In the genomic region with DNA sequence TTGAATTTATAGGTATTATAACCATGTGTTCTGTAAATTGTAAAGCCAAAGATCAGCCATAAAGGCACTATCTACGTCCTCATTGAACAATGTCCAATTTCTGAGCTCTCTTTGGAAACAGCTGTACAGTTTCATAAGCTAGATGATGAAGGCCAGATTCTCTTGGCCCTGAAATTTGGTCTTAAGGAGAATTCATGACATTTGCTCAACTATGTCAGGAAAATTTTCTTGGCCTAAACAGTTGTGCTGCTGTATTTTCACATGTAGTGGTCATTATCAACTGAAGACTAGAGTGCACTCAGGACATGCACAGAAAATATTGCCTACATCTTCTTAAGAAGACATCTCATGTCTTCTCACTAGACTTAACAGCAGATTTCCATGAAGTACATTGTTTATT, we compare ENCODE assay signal across 15 mouse cellular contexts.
"Had no signal": no experiment of that assay in that cellular context is flagged by ENCODE, and none has a peak within 500 bp of the region (broad histone marks: within the 10 kb centered on the region; RNA-seq: fewer than 3 reads in every experiment).

No protein-coding gene starts in this region.

- DNase-seq: kidney, adult 18-20 months; kidney, postnatal 10 days; kidney, postnatal 4 days; left cerebral cortex, postnatal 4 days; midbrain, embryonic 14.5 days; right cerebral cortex, adult 18-20 months; right cerebral cortex, postnatal 25 days; thymus, adult 2 months; thymus, postnatal 25 days had no signal

- H3K4me1 ChIP-seq: limb, embryonic 15.5 days; liver, embryonic 12.5 days; midbrain, embryonic 10.5 days; neural tube, embryonic 15.5 days had no signal

- ATAC-seq: liver, embryonic 12.5 days had no signal

- H3K27ac ChIP-seq: layer of hippocampus, adult 2 months; limb, embryonic 15.5 days; liver, embryonic 12.5 days; midbrain, embryonic 10.5 days; neural tube, embryonic 15.5 days had no signal

- H3K9ac ChIP-seq: limb, embryonic 15.5 days; liver, embryonic 12.5 days; neural tube, embryonic 15.5 days had no signal

- H3K36me3 ChIP-seq: limb, embryonic 15.5 days; liver, embryonic 12.5 days; midbrain, embryonic 10.5 days; neural tube, embryonic 15.5 days had no signal

- H3K27me3 ChIP-seq: limb, embryonic 15.5 days; liver, embryonic 12.5 days; neural tube, embryonic 15.5 days had no signal

- H3K9me3 ChIP-seq: limb, embryonic 15.5 days; liver, embryonic 12.5 days; midbrain, embryonic 10.5 days; neural tube, embryonic 15.5 days had no signal

- H3K4me3 ChIP-seq: layer of hippocampus, adult 2 months; limb, embryonic 15.5 days; liver, embryonic 12.5 days; midbrain, embryonic 10.5 days; myocyte; neural tube, embryonic 15.5 days had no signal

- H3K4me2 ChIP-seq: limb, embryonic 15.5 days; liver, embryonic 12.5 days; neural tube, embryonic 15.5 days had no signal
